Mouse (Mus musculus) liver, embryonic 16.5 days (tissue): Measurements from ENCODE around the gene Opn1sw. TPM values are rescaled to one million over a fixed set of nuclear protein-coding genes. Genes with fewer than 3 reads are reported as not detected.
"Not testable (repeated sequence)": the region's sequence is repeated elsewhere in the genome, so short reads cannot be mapped to it uniquely, and the experiment has no call there.

Experiments
- ATAC-seq: fragments of 200-750 bp; cut with Nextera tagmentation; 2 replicates; pipeline ENCODE4 v1.8.0; 2017; ENCODE audit warnings: low read depth, mild to moderate bottlenecking, moderate number of reproducible peaks, moderate library complexity
- H3K27ac ChIP-seq: fragments of 300-500 bp; sonication (generic); 2 replicates; pipeline ENCODE4 v1.5.1; 2014; ENCODE audit warnings: mild to moderate bottlenecking, low read length
- H3K27me3 ChIP-seq: fragments of 300-500 bp; sonication (generic); 2 replicates; pipeline ENCODE4 v1.6.1; 2014; ENCODE audit warnings: low read depth, low read length, mixed read lengths; ENCODE audit not compliant: control insufficient read depth, insufficient read depth
- H3K36me3 ChIP-seq: fragments of 300-500 bp; sonication (generic); 2 replicates; pipeline ENCODE4 v1.6.1; 2014; ENCODE audit warnings: mild to moderate bottlenecking; ENCODE audit not compliant: control insufficient read depth, insufficient read depth
- H3K4me1 ChIP-seq: fragments of 300-500 bp; sonication (generic); 2 replicates; pipeline ENCODE4 v1.6.1; 2014; ENCODE audit warnings: low read depth, low read length, mixed read lengths; ENCODE audit not compliant: control insufficient read depth
- H3K4me2 ChIP-seq: fragments of 300-500 bp; sonication (generic); 2 replicates; pipeline ENCODE4 v1.6.1; 2014; ENCODE audit warnings: low read depth, low read length, mixed read lengths
- H3K4me3 ChIP-seq: fragments of 300-500 bp; sonication (generic); 2 replicates; pipeline ENCODE4 v1.5.1; 2014; ENCODE audit warnings: low read depth, mild to moderate bottlenecking, low read length
- H3K9ac ChIP-seq: fragments of 300-500 bp; sonication (generic); 2 replicates; pipeline ENCODE4 v1.6.1; 2014; ENCODE audit warnings: low read depth, low read length
- H3K9me3 ChIP-seq: fragments of 300-500 bp; sonication (generic); replicated peaks from 2 replicates; pipeline ENCODE4 v1.6.1; 2016; ENCODE audit warnings: low read length; ENCODE audit not compliant: control insufficient read depth
- WGBS: fragments of 180-500 bp; shearing (Covaris S2); extraction: QIAGEN DNeasy Blood & Tissue Kit; methylation state at CpG from one replicate; pipeline ENCODE4 v1.1.7; 2014; ENCODE audit not compliant: insufficient replicate concordance; 5-methylcytosine and 5-hydroxymethylcytosine counted together
- polyA plus RNA-seq: library from polyadenylated mRNA; unstranded; fragments of >200 nt; fragmentation: Nextera tagmentation; extraction: Ambion mirVana; gene quantifications from 2 replicates; pipeline ENCODE4 v1.2.1, GENCODE M21; 2015

Opn1sw gene
- polyA plus RNA-seq, 1 experiment from 2014 or later = 0.07 TPM

GRCm38 (mm10) chr6:29399851-29400250 is 11.6 kb upstream of the Opn1sw start:
- Histone ChIP-seq H3K4me3 (no peak overlapping the region), H3K4me1 (no peaks in the 10 kb centered on the region; the same call in 1 of the 2 replicates), H3K9me3 (no peaks in the 10 kb centered on the region), H3K9ac (no peak overlapping the region), H3K4me2 (no peak overlapping the region), H3K27me3 (peaks cover 54% of the 10 kb centered on the region), H3K36me3 (no peaks in the 10 kb centered on the region), H3K27ac (no peak overlapping the region)
- 68% methylated on average over 4 of the region's 4 CpGs for WGBS
- ATAC-seq = no peak

- H3K9ac ChIP-seq = no peak overlapping the region
- 26% methylated on average over 6 of the region's 6 CpGs for WGBS
- H3K4me1 ChIP-seq = no peaks in the 10 kb centered on the region; the same call in 1 of the 2 replicates
- no peak overlapping the region for H3K27ac ChIP-seq
- no peaks in the 10 kb centered on the region for H3K9me3 ChIP-seq
- ATAC-seq = no peak
- H3K27me3 ChIP-seq = peaks cover 58% of the 10 kb centered on the region
- no peak overlapping the region for H3K4me2 ChIP-seq
- no peak overlapping the region for H3K4me3 ChIP-seq
- H3K36me3 ChIP-seq = no peaks in the 10 kb centered on the region
Measured at GRCm38 (mm10) chr6:29397575-29397974, 9.3 kb upstream of the Opn1sw start.

- Histone ChIP-seq H3K9ac (no peak overlapping the region), H3K27ac (no peak overlapping the region), H3K36me3 (no peaks in the 10 kb centered on the region), H3K4me3 (peak overlapping the region; percentile 48), H3K9me3 (no peaks in the 10 kb centered on the region), H3K4me1 (no peaks in the 10 kb centered on the region; the same call in 1 of the 2 replicates), H3K4me2 (peak overlapping the region; percentile 59), H3K27me3 (peaks cover 58% of the 10 kb centered on the region)
- 9% methylated on average over 24 of the region's 24 CpGs for WGBS
- ATAC-seq = no peak
Measured at GRCm38 (mm10) chr6:29396714-29397540, 8.7 kb upstream of the Opn1sw start.

GRCm38 (mm10) chr6:29395910-29396713 is 7.8 kb upstream of the Opn1sw start, which contains the start of gene Ccdc136:
Ccdc136 (plus strand) TSS chr6:29396309.
- H3K36me3 ChIP-seq = no peaks in the 10 kb centered on the region
- peaks cover 55% of the 10 kb centered on the region for H3K27me3 ChIP-seq
- H3K4me2 ChIP-seq = peak within 1 kb of the TSS; percentile 59
- peak within 1 kb of the TSS; percentile 48 for H3K4me3 ChIP-seq
- H3K9ac ChIP-seq = no peak within 1 kb of the TSS
- peak; percentile 67 for ATAC-seq
- H3K4me1 ChIP-seq = no peaks in the 10 kb centered on the region; the same call in 1 of the 2 replicates
- no peak within 1 kb of the TSS for H3K27ac ChIP-seq
- WGBS = under 1% methylated on average over 48 of the region's 49 CpGs
- no peaks in the 10 kb centered on the region for H3K9me3 ChIP-seq

GRCm38 (mm10) chr6:29394286-29394685 is 6.0 kb upstream of the Opn1sw start:
- 52% methylated on average over 1 of the region's 1 CpGs for WGBS
- H3K4me2 ChIP-seq = no peak overlapping the region
- no peak overlapping the region for H3K4me3 ChIP-seq
- no peak overlapping the region for H3K9ac ChIP-seq
- H3K36me3 ChIP-seq = no peaks in the 10 kb centered on the region
- no peak for ATAC-seq
- H3K4me1 ChIP-seq = no peaks in the 10 kb centered on the region; the same call in 1 of the 2 replicates
- H3K27ac ChIP-seq = no peak overlapping the region
- H3K27me3 ChIP-seq = peaks cover 54% of the 10 kb centered on the region
- H3K9me3 ChIP-seq = no peaks in the 10 kb centered on the region

GRCm38 (mm10) chr6:29391802-29392201 is 3.5 kb upstream of the Opn1sw start:
- H3K9ac ChIP-seq = no peak overlapping the region
- H3K27me3 ChIP-seq = peaks cover 46% of the 10 kb centered on the region
- ATAC-seq = no peak
- 64% methylated on average over 4 of the region's 4 CpGs for WGBS
- H3K4me1 ChIP-seq = peaks cover 4% of the 10 kb centered on the region
- H3K9me3 ChIP-seq = no peaks in the 10 kb centered on the region
- H3K4me2 ChIP-seq = no peak overlapping the region
- H3K4me3 ChIP-seq = no peak overlapping the region
- no peak overlapping the region for H3K27ac ChIP-seq
- H3K36me3 ChIP-seq = no peaks in the 10 kb centered on the region

- H3K4me2 ChIP-seq, H3K9ac ChIP-seq, H3K4me1 ChIP-seq, H3K4me3 ChIP-seq, H3K36me3 ChIP-seq, H3K27ac ChIP-seq, ATAC-seq, H3K9me3 ChIP-seq: not testable (repeated sequence)
- H3K27me3 ChIP-seq = peaks cover 41% of the 10 kb centered on the region
- WGBS = 54% methylated on average over 8 of the region's 8 CpGs
Measured at GRCm38 (mm10) chr6:29391241-29391640, 3.0 kb upstream of the Opn1sw start.

- H3K27me3 ChIP-seq = peaks cover 33% of the 10 kb centered on the region
- not testable (repeated sequence) for H3K36me3 ChIP-seq, H3K4me2 ChIP-seq, H3K4me1 ChIP-seq, H3K9ac ChIP-seq, H3K9me3 ChIP-seq, H3K27ac ChIP-seq, ATAC-seq, H3K4me3 ChIP-seq
- WGBS = 82% methylated on average over 1 of the region's 1 CpGs
Measured at GRCm38 (mm10) chr6:29390500-29390899, 2.2 kb upstream of the Opn1sw start.

- Histone ChIP-seq H3K9ac (no peak overlapping the region), H3K36me3 (no peaks in the 10 kb centered on the region), H3K4me1 (peaks cover 4% of the 10 kb centered on the region), H3K9me3 (no peaks in the 10 kb centered on the region), H3K27ac (no peak overlapping the region), H3K27me3 (peaks cover 22% of the 10 kb centered on the region), H3K4me3 (no peak overlapping the region), H3K4me2 (no peak overlapping the region)
- no peak for ATAC-seq
- 39% methylated on average over 9 of the region's 9 CpGs for WGBS
Measured at GRCm38 (mm10) chr6:29389425-29389824, 1.2 kb upstream of the Opn1sw start.
